Mouse (Mus musculus) spleen, adult 2 months (tissue): ENCODE measurements around the gene Kif16b. TPM values are rescaled to one million over a fixed set of nuclear protein-coding genes. Genes with fewer than 3 reads are reported as not detected.

Source experiments
- DNase-seq, 2 experiments: peaks; one replicate each; pipeline versions ENCODE4 v3.0.0 to v3.0.0-alpha.2; 2012 to 2021; ENCODE audit warnings: low spot score in 2 of 2, low read depth in 1 of 2
- H3K27ac ChIP-seq: fragments of 200-500 bp; 2 replicates; pipeline ENCODE4 v1.5.1; 2012; ENCODE audit warnings: low read length, inconsistent platforms; ENCODE audit not compliant: insufficient read depth
- H3K27me3 ChIP-seq: fragments of 200-500 bp; 2 replicates; pipeline ENCODE4 v1.6.1; 2012; ENCODE audit warnings: mild to moderate bottlenecking, moderate library complexity, low read length, inconsistent platforms; ENCODE audit not compliant: control insufficient read depth, insufficient read depth
- H3K36me3 ChIP-seq: fragments of 200-500 bp; 2 replicates; pipeline ENCODE4 v1.6.1; 2012; ENCODE audit warnings: mild to moderate bottlenecking, low read length, inconsistent platforms; ENCODE audit not compliant: control insufficient read depth, insufficient read depth
- H3K4me1 ChIP-seq: fragments of 200-500 bp; 2 replicates; pipeline ENCODE4 v1.6.1; 2011; ENCODE audit warnings: inconsistent platforms; ENCODE audit not compliant: control insufficient read depth, insufficient read depth, insufficient read length
- H3K4me3 ChIP-seq: fragments of 200-500 bp; 2 replicates; pipeline ENCODE4 v1.5.1; 2011; ENCODE audit warnings: mild to moderate bottlenecking, inconsistent platforms; ENCODE audit not compliant: insufficient read depth, insufficient read length; ENCODE audit errors: extremely low read depth
- CTCF ChIP-seq: fragments of 200-500 bp; IDR thresholded peaks from 2 replicates; pipeline ENCODE4 v1.5.1; 2011; ENCODE audit warnings: mild to moderate bottlenecking, inconsistent platforms; ENCODE audit not compliant: insufficient read depth, insufficient read length, insufficient replicate concordance; ENCODE audit errors: extremely low read depth
- POLR2A ChIP-seq: fragments of 200-500 bp; IDR thresholded peaks from 2 replicates; pipeline ENCODE4 v1.6.1; 2011; ENCODE audit warnings: low read depth, low read length, inconsistent platforms
- WGBS: fragments of 180-500 bp; shearing (Covaris S2); methylation state at CpG from one replicate; pipeline ENCODE4 v1.1.7; 2018; 5-methylcytosine and 5-hydroxymethylcytosine counted together
- polyA plus RNA-seq: library from polyadenylated mRNA; depleted of rRNA; stranded (reverse); fragments of >200 nt; gene quantifications from 2 replicates; pipeline ENCODE4 v1.2.3, GENCODE M21; 2012

Gene Kif16b
- polyA plus RNA-seq, 1 experiment: 5.6 TPM

DNA sequence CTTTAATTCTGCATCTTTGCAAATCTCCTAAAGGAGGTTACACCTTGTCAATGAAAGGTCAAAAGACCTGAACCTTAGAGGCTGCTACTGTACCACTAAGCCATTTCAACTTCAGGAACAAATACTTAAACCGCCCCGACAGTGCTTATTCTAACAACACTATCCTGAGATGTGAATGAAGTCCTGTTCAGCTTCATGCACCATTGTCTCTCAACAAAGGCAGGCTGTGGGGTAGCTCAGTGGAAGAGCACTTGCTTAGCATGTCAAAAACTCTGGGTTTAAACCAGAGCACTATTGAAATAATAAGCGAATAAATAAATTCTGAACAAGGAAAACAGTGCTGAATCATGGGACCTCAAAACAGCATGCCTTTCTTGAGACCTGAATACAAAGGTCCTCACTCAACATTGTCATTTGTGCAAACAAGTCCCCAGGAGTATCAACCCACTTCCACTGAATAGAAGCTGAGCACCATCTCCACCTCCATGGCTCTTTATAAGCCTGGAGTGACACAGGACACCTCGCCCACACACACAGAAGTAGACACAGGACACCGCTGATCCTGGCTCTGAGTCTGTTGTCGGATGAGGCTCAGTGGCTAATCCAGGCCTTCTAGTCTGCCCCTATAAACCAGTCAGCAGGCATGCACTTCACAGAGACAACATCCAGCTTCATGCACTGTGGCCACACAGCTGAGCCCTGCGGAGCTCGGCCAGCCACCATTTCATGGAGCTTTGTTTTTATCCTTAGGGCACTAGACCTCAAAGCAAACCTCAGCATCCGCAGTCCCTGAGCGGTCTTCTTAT, 68.5 kb downstream of the Kif16b start:
- no peak for DNase-seq
- no peaks in the 10 kb centered on the region; the same call in 1 of the 2 replicates for H3K36me3 ChIP-seq
- no peaks in the 10 kb centered on the region for H3K27me3 ChIP-seq
- TF ChIP-seq CTCF (no peak), POLR2A (no peak)
- H3K4me3 ChIP-seq: no peak overlapping the region
- WGBS: 91% methylated on average over 10 of the region's 10 CpGs
- no peaks in the 10 kb centered on the region for H3K4me1 ChIP-seq
- no peak overlapping the region for H3K27ac ChIP-seq

- no peak for TF ChIP-seq CTCF
- TF ChIP-seq POLR2A: no peak
- Histone ChIP-seq H3K36me3 (no peaks in the 10 kb centered on the region), H3K27ac (no peak overlapping the region), H3K4me3 (no peak overlapping the region), H3K27me3 (no peaks in the 10 kb centered on the region), H3K4me1 (no peaks in the 10 kb centered on the region)
- WGBS: 48% methylated on average over 2 of the region's 2 CpGs
- DNase-seq: no peak
Observed at GRCm38 (mm10) chr2:142813033-142813432, 88.3 kb downstream of the Kif16b start.

- no peaks in the 10 kb centered on the region for H3K27me3 ChIP-seq
- no peak overlapping the region for H3K27ac ChIP-seq
- TF ChIP-seq CTCF (no peak), POLR2A (no peak)
- no peaks in the 10 kb centered on the region for H3K36me3 ChIP-seq
- H3K4me1 ChIP-seq: no peaks in the 10 kb centered on the region
- no peak for DNase-seq
- 95% methylated on average over 1 of the region's 1 CpGs for WGBS
- H3K4me3 ChIP-seq: no peak overlapping the region
Observed at GRCm38 (mm10) chr2:142803760-142804448, 97.4 kb downstream of the Kif16b start.

- H3K4me3 ChIP-seq: no peak overlapping the region
- DNase-seq: no peak
- H3K36me3 ChIP-seq: no peaks in the 10 kb centered on the region
- WGBS: 30% methylated on average over 6 of the region's 6 CpGs
- TF ChIP-seq POLR2A (no peak), CTCF (no peak)
- H3K27ac ChIP-seq: no peak overlapping the region
- no peaks in the 10 kb centered on the region for H3K27me3 ChIP-seq
- no peaks in the 10 kb centered on the region for H3K4me1 ChIP-seq
Observed at GRCm38 (mm10) chr2:142797310-142797709, 104.0 kb downstream of the Kif16b start.

DNA sequence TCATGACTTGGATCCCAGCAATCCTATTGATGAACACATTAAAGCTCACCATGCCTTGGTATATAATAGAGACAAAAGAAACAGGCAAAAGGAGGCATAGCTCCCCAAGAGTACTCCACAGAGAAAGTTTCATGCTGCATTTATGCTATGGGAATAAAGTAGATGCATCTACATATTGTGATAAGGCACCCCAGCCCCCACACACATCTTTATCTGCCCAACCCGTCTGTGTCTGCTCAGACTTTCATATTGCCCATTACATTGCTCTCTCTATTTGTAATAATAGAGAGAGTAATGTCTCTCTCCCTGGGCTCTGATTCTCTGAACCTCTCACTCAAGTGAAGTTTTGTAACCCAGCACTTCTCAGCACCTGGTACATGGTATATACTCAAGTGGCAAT, 126.0 kb downstream of the Kif16b start:
- TF ChIP-seq CTCF (no peak), POLR2A (no peak)
- WGBS: 85% methylated on average over 1 of the region's 1 CpGs
- Histone ChIP-seq H3K36me3 (no peaks in the 10 kb centered on the region), H3K27me3 (no peaks in the 10 kb centered on the region), H3K27ac (no peak overlapping the region), H3K4me3 (no peak overlapping the region), H3K4me1 (no peaks in the 10 kb centered on the region)
- no peak for DNase-seq

DNA sequence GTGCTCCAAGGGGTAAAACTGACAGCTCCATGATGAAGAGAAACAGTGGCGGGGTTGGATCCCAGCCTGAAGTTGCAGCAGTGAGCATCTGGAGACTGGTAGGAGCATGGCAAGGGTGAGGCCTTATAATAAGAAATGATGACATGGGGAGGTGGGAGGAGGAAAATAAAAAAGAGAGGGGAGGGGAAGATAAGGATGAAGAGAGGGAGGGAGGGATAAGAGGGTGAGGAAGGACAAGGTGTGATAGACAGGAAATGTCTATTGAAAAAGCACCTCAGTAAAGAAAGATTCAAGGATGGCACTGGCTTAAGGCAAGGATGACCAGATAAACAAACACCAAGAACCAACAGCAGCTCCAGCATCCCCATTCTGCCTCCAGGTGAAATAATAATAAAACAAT, 126.6 kb downstream of the Kif16b start:
- TF ChIP-seq POLR2A: no peak
- TF ChIP-seq CTCF: no peak
- H3K4me1 ChIP-seq: no peaks in the 10 kb centered on the region
- no peaks in the 10 kb centered on the region for H3K27me3 ChIP-seq
- H3K36me3 ChIP-seq: no peaks in the 10 kb centered on the region
- no peak overlapping the region for H3K4me3 ChIP-seq
- WGBS: 87% methylated on average over 1 of the region's 1 CpGs
- no peak for DNase-seq
- H3K27ac ChIP-seq: no peak overlapping the region
